Mouse (Mus musculus) spleen, adult 2 months (tissue): Measurements from ENCODE around the gene Lrmda.

Experiments used
- CTCF ChIP-seq: fragments of 200-500 bp; IDR thresholded peaks from 2 replicates; pipeline ENCODE4 v1.5.1; 2011; ENCODE audit warnings: mild to moderate bottlenecking, inconsistent platforms; ENCODE audit not compliant: insufficient read depth, insufficient read length, insufficient replicate concordance; ENCODE audit errors: extremely low read depth
- POLR2A ChIP-seq: fragments of 200-500 bp; IDR thresholded peaks from 2 replicates; pipeline ENCODE4 v1.6.1; 2011; ENCODE audit warnings: low read depth, low read length, inconsistent platforms

GRCm38 (mm10) chr14:22582065-22582464, 562.6 kb downstream of the Lrmda start:
- no peak for TF ChIP-seq CTCF
- no peak for TF ChIP-seq POLR2A
